Mouse (Mus musculus) bone marrow, adult 2 months (tissue): ENCODE data around the gene Dync1i1. TPM values are rescaled to one million over a fixed set of nuclear protein-coding genes. Genes with fewer than 3 reads are reported as not detected.

Source experiments
- H3K27ac ChIP-seq: fragments of 200-500 bp; 2 replicates; pipeline ENCODE4 v1.5.1; 2012; ENCODE audit warnings: low read depth, mild to moderate bottlenecking, control low read depth, inconsistent platforms, low read length; ENCODE audit not compliant: control insufficient read depth, poor library complexity, insufficient read depth
- H3K4me1 ChIP-seq: fragments of 200-500 bp; 2 replicates; pipeline ENCODE4 v1.6.1; 2011; ENCODE audit warnings: low read length; ENCODE audit not compliant: control insufficient read depth, insufficient read depth
- H3K4me3 ChIP-seq: fragments of 200-500 bp; replicated peaks from 2 replicates; pipeline ENCODE3; 2011; ENCODE audit warnings: mild to moderate bottlenecking, low read depth, low read length, control low read depth; ENCODE audit not compliant: control insufficient read depth
- CTCF ChIP-seq: fragments of 200-500 bp; IDR thresholded peaks from 2 replicates; pipeline ENCODE4 v1.5.1; 2011; ENCODE audit warnings: low read length, control low read depth; ENCODE audit not compliant: control insufficient read depth, insufficient read depth
- POLR2A ChIP-seq: fragments of 200-500 bp; IDR thresholded peaks from 2 replicates; pipeline ENCODE4 v1.6.1; 2011; ENCODE audit warnings: low read depth, mild to moderate bottlenecking, control low read depth, low read length, borderline replicate concordance; ENCODE audit not compliant: control insufficient read depth
- WGBS: fragments of 180-500 bp; shearing (Covaris S2); methylation state at CpG from one replicate; pipeline ENCODE4 v1.1.7; 2018; 5-methylcytosine and 5-hydroxymethylcytosine counted together
- polyA plus RNA-seq: library from polyadenylated mRNA; stranded (reverse); fragments of >200 nt; gene quantifications from 2 replicates; pipeline ENCODE4 v1.2.4, GENCODE M21; 2011; ENCODE audit warnings: low replicate concordance; ENCODE audit not compliant: missing spikeins, insufficient read depth, insufficient read length

The Dync1i1 gene
- polyA plus RNA-seq, 1 experiment = not detected

GRCm38 (mm10) chr6:5752128-5752527 is 26.7 kb downstream of the Dync1i1 start:
- TF ChIP-seq POLR2A (no peak), CTCF (no peak)
- no peak overlapping the region for H3K4me3 ChIP-seq
- H3K4me1 ChIP-seq = no peaks in the 10 kb centered on the region
- WGBS = 87% methylated on average over 16 of the region's 16 CpGs
- H3K27ac ChIP-seq = no peak overlapping the region

- Histone ChIP-seq H3K4me3 (no peak overlapping the region), H3K4me1 (no peaks in the 10 kb centered on the region), H3K27ac (no peak overlapping the region)
- TF ChIP-seq POLR2A (no peak), CTCF (no peak)
- 80% methylated on average over 5 of the region's 5 CpGs for WGBS
These were observed 27.2 kb downstream of the Dync1i1 start for GRCm38 (mm10) chr6:5752617-5753016.

- Histone ChIP-seq H3K4me1 (no peaks in the 10 kb centered on the region), H3K27ac (no peak overlapping the region), H3K4me3 (no peak overlapping the region)
- TF ChIP-seq CTCF = no peak
- TF ChIP-seq POLR2A = no peak
- 75% methylated on average over 5 of the region's 5 CpGs for WGBS
These were observed 31.2 kb downstream of the Dync1i1 start for GRCm38 (mm10) chr6:5756509-5757130.

GRCm38 (mm10) chr6:5762943-5763342 is 37.5 kb downstream of the Dync1i1 start:
- no peak overlapping the region for H3K27ac ChIP-seq
- WGBS = 62% methylated on average over 2 of the region's 2 CpGs
- TF ChIP-seq CTCF = no peak
- no peak for TF ChIP-seq POLR2A
- H3K4me1 ChIP-seq = no peaks in the 10 kb centered on the region
- no peak overlapping the region for H3K4me3 ChIP-seq

DNA sequence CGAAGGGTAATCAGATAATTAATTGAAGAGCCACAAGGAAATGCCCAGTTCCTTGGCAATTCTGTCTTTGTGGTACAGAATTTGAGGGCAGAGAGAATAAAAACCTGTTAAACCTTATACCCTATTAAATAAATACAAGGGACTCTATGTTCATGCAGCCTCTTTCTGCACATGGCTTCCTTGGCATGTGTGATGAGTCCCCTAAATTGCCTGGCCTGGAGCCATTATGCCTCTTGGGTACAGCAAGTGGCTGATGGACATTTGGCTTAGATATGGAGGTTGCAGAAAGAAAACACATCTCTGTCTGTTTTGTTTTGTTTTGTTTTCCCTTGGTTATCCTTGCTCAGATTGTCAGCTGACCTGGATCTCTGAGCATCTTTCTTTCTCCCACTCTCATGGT is 43.1 kb downstream of the Dync1i1 start:
- H3K4me3 ChIP-seq = no peak overlapping the region
- H3K4me1 ChIP-seq = no peaks in the 10 kb centered on the region
- WGBS = 49% methylated on average over 1 of the region's 1 CpGs
- TF ChIP-seq POLR2A (no peak), CTCF (no peak)
- no peak overlapping the region for H3K27ac ChIP-seq

- 80% methylated on average over 4 of the region's 4 CpGs for WGBS
These were observed 44.8 kb downstream of the Dync1i1 start for GRCm38 (mm10) chr6:5770283-5770682.

DNA sequence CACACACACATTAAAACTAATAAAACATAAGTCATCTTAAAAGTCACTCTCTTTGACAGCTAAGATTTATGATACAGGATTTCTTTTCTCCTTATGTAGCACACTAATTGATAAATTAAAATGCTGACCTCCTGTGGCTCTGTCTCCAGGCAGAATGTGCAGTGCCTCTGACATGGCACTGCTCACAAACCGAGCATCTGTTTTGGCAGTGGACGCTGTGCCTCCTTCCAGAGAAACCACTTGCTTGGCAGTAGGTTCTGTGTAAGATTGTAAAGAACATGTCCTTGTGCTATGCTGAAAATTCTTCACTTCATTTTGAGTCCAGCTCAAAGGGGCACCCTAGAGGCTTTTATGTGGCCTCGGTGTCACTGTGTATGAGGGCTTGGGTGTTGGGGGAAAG is 50.0 kb downstream of the Dync1i1 start:
- Histone ChIP-seq H3K27ac (no peak overlapping the region), H3K4me3 (no peak overlapping the region), H3K4me1 (no peaks in the 10 kb centered on the region)
- no peak for TF ChIP-seq CTCF
- TF ChIP-seq POLR2A = no peak
- WGBS = 80% methylated on average over 3 of the region's 3 CpGs

More at GRCm38 (mm10) chr6:5770283-5770682, 44.8 kb downstream of the Dync1i1 start:
- no peak for TF ChIP-seq CTCF
- no peak for TF ChIP-seq POLR2A
- no peak overlapping the region for H3K4me3 ChIP-seq
- H3K27ac ChIP-seq = no peak overlapping the region
- H3K4me1 ChIP-seq = no peaks in the 10 kb centered on the region

- Histone ChIP-seq H3K27ac (no peak overlapping the region), H3K4me1 (no peaks in the 10 kb centered on the region), H3K4me3 (no peak overlapping the region)
- TF ChIP-seq CTCF (no peak), POLR2A (no peak)
- WGBS = 72% methylated on average over 6 of the region's 6 CpGs
These were observed 56.3 kb downstream of the Dync1i1 start for GRCm38 (mm10) chr6:5781752-5782151.

DNA sequence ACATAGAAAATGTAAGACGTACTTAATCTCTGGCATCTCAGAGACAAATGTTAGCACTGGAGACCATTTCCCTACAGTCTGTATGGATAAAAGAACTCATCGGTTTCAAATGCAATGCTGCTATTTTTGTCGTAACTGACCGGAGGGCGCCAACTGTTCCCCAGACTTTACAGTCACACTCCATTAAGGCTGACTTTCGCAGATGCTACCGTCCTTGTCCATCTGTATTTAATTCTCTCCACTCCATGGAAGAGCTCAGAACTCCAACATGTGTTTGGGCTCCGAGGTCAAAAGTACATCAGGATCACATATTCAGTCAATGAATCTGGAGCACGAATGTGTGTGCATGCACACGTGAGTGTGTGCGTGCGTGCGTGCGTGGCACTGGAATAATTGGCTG is 58.4 kb downstream of the Dync1i1 start:
- Histone ChIP-seq H3K27ac (no peak overlapping the region), H3K4me3 (no peak overlapping the region), H3K4me1 (no peaks in the 10 kb centered on the region)
- TF ChIP-seq POLR2A (no peak), CTCF (no peak)
- WGBS = 88% methylated on average over 14 of the region's 14 CpGs
